Mouse (Mus musculus): ENCODE measurements around the gene Galnt13. TPM values are rescaled to one million over a fixed set of nuclear protein-coding genes. Genes with fewer than 3 reads are reported as not detected.

Galnt13 gene
- not detected in 2 replicates for polyA plus RNA-seq (2012; rRNA removed; ENCODE audit: low replicate concordance)

DNA sequence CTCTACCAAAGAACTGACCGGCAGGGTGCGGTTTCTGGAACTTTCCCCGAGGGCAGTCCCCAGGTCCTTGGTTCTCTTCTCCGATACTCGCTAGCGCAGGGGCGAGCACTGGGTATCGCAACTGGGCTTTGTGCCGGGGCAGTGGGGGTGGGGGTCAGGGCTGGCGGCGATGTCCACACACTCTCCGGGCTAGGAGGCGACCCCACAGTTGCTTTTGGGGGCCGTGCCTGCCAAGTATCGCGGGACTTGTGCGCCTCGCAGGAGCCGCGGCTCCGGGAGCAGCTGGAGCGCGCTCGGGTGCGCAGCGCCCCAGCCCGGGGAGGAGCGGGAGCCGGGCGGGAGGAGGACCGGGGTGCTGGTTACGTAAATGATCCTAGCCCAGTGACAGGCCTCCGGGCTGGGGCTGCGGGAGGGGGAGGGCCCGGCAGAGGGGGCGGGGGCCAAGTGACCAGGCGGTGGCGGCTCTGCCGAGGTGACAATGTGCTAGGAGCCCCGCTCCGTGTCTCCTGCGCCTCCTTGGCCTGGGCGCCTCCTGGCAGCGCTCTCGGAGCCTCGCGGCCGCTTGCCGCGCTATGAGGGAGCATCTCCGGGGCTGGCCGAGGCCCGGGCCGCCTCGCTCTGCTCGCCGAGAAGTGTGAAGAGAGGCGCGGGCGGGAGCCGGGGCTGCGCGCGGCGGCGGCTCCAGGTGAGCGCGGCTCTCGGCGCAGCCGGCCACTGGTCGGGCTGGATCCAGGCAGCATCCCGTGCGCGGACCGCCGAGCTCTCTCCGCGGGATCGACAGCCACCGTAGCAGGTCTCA, at the start of gene Galnt13:
Gene Galnt13, plus strand, starts transcription at position 381 of the 799 bp plus-strand sequence.

Data from subcutaneous adipose tissue, adult 2 months (tissue).